Mouse (Mus musculus) lung, embryonic 16.5 days (tissue): ENCODE data around the gene Fam240a. TPM values are rescaled to one million over a fixed set of nuclear protein-coding genes. Genes with fewer than 3 reads are reported as not detected.

Experiments
- ATAC-seq: fragments of 200-750 bp; cut with Nextera tagmentation; 2 replicates; pipeline ENCODE4 v1.8.0; 2017; ENCODE audit warnings: low read depth, mild to moderate bottlenecking, moderate library complexity
- H3K27ac ChIP-seq: fragments of 300-500 bp; sonication (generic); 2 replicates; pipeline ENCODE4 v1.5.1; 2014; ENCODE audit warnings: mild to moderate bottlenecking, control low read depth, low read length
- H3K27me3 ChIP-seq: fragments of 300-500 bp; sonication (generic); 2 replicates; pipeline ENCODE4 v1.6.1; 2014; ENCODE audit warnings: low read depth, low read length, mixed read lengths; ENCODE audit not compliant: control insufficient read depth, insufficient read depth
- H3K36me3 ChIP-seq: fragments of 300-500 bp; sonication (generic); 2 replicates; pipeline ENCODE4 v1.6.1; 2014; ENCODE audit warnings: low read length; ENCODE audit not compliant: control insufficient read depth, insufficient read depth
- H3K4me1 ChIP-seq: fragments of 300-500 bp; sonication (generic); replicated peaks from 2 replicates; pipeline ENCODE4 v1.6.1; 2014; ENCODE audit warnings: low read length, mixed read lengths; ENCODE audit not compliant: control insufficient read depth, insufficient read depth
- H3K4me2 ChIP-seq: fragments of 300-500 bp; sonication (generic); 2 replicates; pipeline ENCODE4 v1.6.1; 2014; ENCODE audit warnings: low read depth, low read length, control low read depth
- H3K4me3 ChIP-seq: fragments of 300-500 bp; sonication (generic); 2 replicates; pipeline ENCODE4 v1.5.1; 2014; ENCODE audit warnings: mild to moderate bottlenecking, low read length, control low read depth
- H3K9ac ChIP-seq: fragments of 300-500 bp; sonication (generic); 2 replicates; pipeline ENCODE4 v1.6.1; 2014; ENCODE audit warnings: low read length, control low read depth
- H3K9me3 ChIP-seq: fragments of 300-500 bp; sonication (generic); 2 replicates; pipeline ENCODE4 v1.6.1; 2016; ENCODE audit warnings: low read length; ENCODE audit not compliant: control insufficient read depth
- WGBS: fragments of 180-500 bp; shearing (Covaris S2); extraction: QIAGEN DNeasy Blood & Tissue Kit; methylation state at CpG from one replicate; pipeline ENCODE4 v1.1.7; 2014; 5-methylcytosine and 5-hydroxymethylcytosine counted together
- polyA plus RNA-seq: library from polyadenylated mRNA; unstranded; fragments of >200 nt; fragmentation: Nextera tagmentation; extraction: Ambion mirVana; gene quantifications from 2 replicates; pipeline ENCODE4 v1.2.1, GENCODE M21; 2015

Gene Fam240a
- polyA plus RNA-seq, 1 experiment from 2014 or later = not detected

GRCm38 (mm10) chr9:110947261-110947661 lies 30.6 kb upstream of the Fam240a start:
- WGBS = 20% methylated on average over 6 of the region's 6 CpGs
- H3K9ac ChIP-seq = no peak overlapping the region
- no peak overlapping the region for H3K27ac ChIP-seq
- H3K4me2 ChIP-seq = no peak overlapping the region
- peaks cover 37% of the 10 kb centered on the region for H3K27me3 ChIP-seq
- no peaks in the 10 kb centered on the region for H3K9me3 ChIP-seq
- ATAC-seq = no peak
- no peaks in the 10 kb centered on the region for H3K4me1 ChIP-seq
- no peak overlapping the region for H3K4me3 ChIP-seq
- H3K36me3 ChIP-seq = no peaks in the 10 kb centered on the region

GRCm38 (mm10) chr9:110946548-110947044 lies 29.9 kb upstream of the Fam240a start:
- Histone ChIP-seq H3K36me3 (no peaks in the 10 kb centered on the region), H3K9me3 (no peaks in the 10 kb centered on the region), H3K4me2 (no peak overlapping the region), H3K4me3 (no peak overlapping the region), H3K9ac (no peak overlapping the region), H3K4me1 (no peaks in the 10 kb centered on the region), H3K27ac (no peak overlapping the region), H3K27me3 (peaks cover 35% of the 10 kb centered on the region)
- 0 out of 2 replicates have a peak, but pooled peaks have one; percentile 5 for ATAC-seq
- WGBS = 24% methylated on average over 20 of the region's 20 CpGs

- Histone ChIP-seq H3K36me3 (no peaks in the 10 kb centered on the region), H3K27me3 (peaks cover 35% of the 10 kb centered on the region), H3K4me3 (no peak within 1 kb of the TSS), H3K27ac (no peak within 1 kb of the TSS), H3K4me1 (no peaks in the 10 kb centered on the region), H3K4me2 (no peak within 1 kb of the TSS), H3K9ac (no peak within 1 kb of the TSS), H3K9me3 (no peaks in the 10 kb centered on the region)
- WGBS = 18% methylated on average over 11 of the region's 11 CpGs
- ATAC-seq = no peak
Observed at GRCm38 (mm10) chr9:110945926-110946325, 29.3 kb upstream of the Fam240a start, which contains the start of gene Tdgf1. Gene Tdgf1 (minus strand): TSS chr9:110946158.

- no peak overlapping the region for H3K4me2 ChIP-seq
- no peak for ATAC-seq
- no peak overlapping the region for H3K27ac ChIP-seq
- H3K4me3 ChIP-seq = no peak overlapping the region
- H3K9ac ChIP-seq = no peak overlapping the region
- no peaks in the 10 kb centered on the region for H3K4me1 ChIP-seq
- H3K9me3 ChIP-seq = no peaks in the 10 kb centered on the region
- no peaks in the 10 kb centered on the region for H3K36me3 ChIP-seq
- peaks cover 35% of the 10 kb centered on the region for H3K27me3 ChIP-seq
- 4% methylated on average over 18 of the region's 18 CpGs for WGBS
Observed at GRCm38 (mm10) chr9:110945343-110945742, 28.7 kb upstream of the Fam240a start.

GRCm38 (mm10) chr9:110944265-110944664 lies 27.6 kb upstream of the Fam240a start:
- H3K27me3 ChIP-seq = peaks cover 35% of the 10 kb centered on the region
- H3K9ac ChIP-seq = no peak overlapping the region
- H3K9me3 ChIP-seq = no peaks in the 10 kb centered on the region
- no peaks in the 10 kb centered on the region for H3K36me3 ChIP-seq
- WGBS = 29% methylated on average over 13 of the region's 13 CpGs
- no peak overlapping the region for H3K4me3 ChIP-seq
- no peak for ATAC-seq
- no peaks in the 10 kb centered on the region for H3K4me1 ChIP-seq
- no peak overlapping the region for H3K4me2 ChIP-seq
- H3K27ac ChIP-seq = no peak overlapping the region

- Histone ChIP-seq H3K27me3 (no peaks in the 10 kb centered on the region), H3K27ac (no peak overlapping the region), H3K9me3 (no peaks in the 10 kb centered on the region), H3K4me2 (no peak overlapping the region), H3K4me1 (no peaks in the 10 kb centered on the region), H3K9ac (no peak overlapping the region), H3K4me3 (no peak overlapping the region), H3K36me3 (no peaks in the 10 kb centered on the region)
- no peak for ATAC-seq
- 69% methylated on average over 12 of the region's 12 CpGs for WGBS
Observed at GRCm38 (mm10) chr9:110937506-110938490, 21.1 kb upstream of the Fam240a start.

- no peaks in the 10 kb centered on the region for H3K9me3 ChIP-seq
- no peak overlapping the region for H3K27ac ChIP-seq
- no peaks in the 10 kb centered on the region for H3K36me3 ChIP-seq
- H3K27me3 ChIP-seq = no peaks in the 10 kb centered on the region
- no peaks in the 10 kb centered on the region for H3K4me1 ChIP-seq
- no peak overlapping the region for H3K9ac ChIP-seq
- no peak overlapping the region for H3K4me3 ChIP-seq
- ATAC-seq = no peak
- 75% methylated on average over 7 of the region's 7 CpGs for WGBS
- no peak overlapping the region for H3K4me2 ChIP-seq
Observed at GRCm38 (mm10) chr9:110935941-110936340, 19.3 kb upstream of the Fam240a start.

- Histone ChIP-seq H3K27ac (no peak overlapping the region), H3K4me2 (no peak overlapping the region), H3K4me1 (no peaks in the 10 kb centered on the region), H3K27me3 (no peaks in the 10 kb centered on the region), H3K36me3 (no peaks in the 10 kb centered on the region), H3K4me3 (no peak overlapping the region), H3K9ac (no peak overlapping the region), H3K9me3 (no peaks in the 10 kb centered on the region)
- WGBS = 82% methylated on average over 12 of the region's 12 CpGs
- no peak for ATAC-seq
Observed at GRCm38 (mm10) chr9:110933850-110934437, 17.3 kb upstream of the Fam240a start.

- H3K27me3 ChIP-seq = no peaks in the 10 kb centered on the region
- no peak overlapping the region for H3K4me3 ChIP-seq
- WGBS = 72% methylated on average over 6 of the region's 6 CpGs
- no peaks in the 10 kb centered on the region for H3K4me1 ChIP-seq
- H3K27ac ChIP-seq = no peak overlapping the region
- no peaks in the 10 kb centered on the region for H3K9me3 ChIP-seq
- H3K4me2 ChIP-seq = no peak overlapping the region
- no peaks in the 10 kb centered on the region for H3K36me3 ChIP-seq
- no peak overlapping the region for H3K9ac ChIP-seq
- ATAC-seq = no peak
Observed at GRCm38 (mm10) chr9:110931573-110931972, 14.9 kb upstream of the Fam240a start.
